Mouse (Mus musculus) lung, postnatal 25 days (tissue): ENCODE data around the gene Katnal1.
A peak's percentile ranks its signal among the peaks of the same experiment; 100 is the strongest.

ENCODE experiments used
- DNase-seq: peaks from one replicate; pipeline ENCODE4 v3.0.0; 2022; ENCODE audit warnings: low spot score

Katnal1 gene

DNA sequence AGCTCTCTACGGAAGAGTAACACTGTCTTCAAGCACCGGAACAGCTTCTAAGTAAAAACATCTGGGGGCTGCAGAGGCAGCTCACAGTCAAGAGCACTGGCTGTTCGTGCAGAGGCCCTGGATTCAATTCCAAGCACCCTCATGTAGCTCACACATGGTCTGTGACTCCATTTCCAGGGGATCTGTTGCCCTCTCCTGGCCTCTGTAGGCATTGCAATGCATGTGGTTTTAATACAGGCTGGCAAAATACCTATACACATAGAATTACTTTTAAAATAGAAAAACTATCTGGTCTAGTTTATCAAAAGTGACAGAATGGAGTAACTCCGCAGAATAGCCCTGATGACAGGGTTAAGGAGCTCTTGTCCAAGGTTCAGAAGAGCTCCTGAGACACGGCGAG lies 49.9 kb downstream of the Katnal1 start:
- DNase-seq: no peak

DNA sequence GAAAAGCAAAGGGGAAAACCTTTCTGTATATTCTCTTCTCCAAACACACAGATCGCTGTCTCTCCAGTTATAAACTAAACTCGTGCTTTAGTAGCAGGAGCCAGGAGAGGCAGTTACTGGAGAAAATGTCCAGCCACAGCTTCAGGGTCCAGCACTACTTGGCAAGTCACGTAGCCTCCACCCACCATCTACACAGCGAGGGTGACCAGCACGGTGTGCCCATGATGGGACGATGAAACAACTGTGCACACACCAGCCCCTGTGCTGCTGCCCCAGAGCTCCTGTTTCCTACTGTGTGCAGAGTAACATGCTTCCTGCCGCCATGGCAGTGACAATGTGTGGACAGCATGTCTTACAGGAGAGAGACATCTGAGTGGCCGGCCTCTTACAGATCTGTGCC lies 56.0 kb downstream of the Katnal1 start:
- no peak for DNase-seq

DNA sequence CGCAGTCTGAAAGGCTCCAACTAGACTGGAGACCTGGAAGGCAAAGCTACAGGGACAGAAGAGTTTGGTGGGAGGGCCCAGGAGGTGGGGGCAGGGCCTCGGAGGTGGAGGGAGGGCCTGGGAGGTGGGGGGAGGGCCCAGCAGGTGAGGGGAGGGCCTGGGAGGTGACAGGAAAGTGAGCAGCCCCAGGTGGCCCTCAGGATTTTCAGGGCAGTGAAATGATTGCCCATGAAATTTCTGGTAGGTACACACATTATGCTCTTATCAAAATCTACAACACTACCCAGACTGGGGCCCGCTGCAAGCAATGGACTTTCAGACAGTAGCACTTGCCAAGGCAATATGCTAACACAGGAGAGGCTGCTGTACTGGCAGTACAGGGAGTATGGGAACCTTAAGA lies 59.5 kb downstream of the Katnal1 start:
- DNase-seq: no peak

DNA sequence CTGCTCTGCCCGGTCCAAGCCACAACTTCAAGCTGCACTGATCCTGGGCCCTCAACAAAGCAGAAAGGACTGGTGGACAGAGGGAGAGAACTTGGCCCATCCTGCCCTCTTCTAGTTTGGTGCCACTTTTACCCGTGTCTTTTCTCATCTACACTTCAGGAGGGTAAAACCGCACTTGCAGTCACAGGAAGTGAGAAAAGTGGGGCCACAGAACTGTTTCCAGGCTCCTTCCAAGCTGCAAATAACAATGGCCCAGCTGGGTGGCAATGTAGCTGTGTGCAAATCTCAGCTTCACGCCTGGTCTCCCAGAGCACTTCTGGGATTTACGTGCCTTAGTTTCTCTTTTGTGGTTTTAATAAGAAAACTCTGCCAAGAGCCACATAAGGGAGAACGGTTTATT lies 61.4 kb downstream of the Katnal1 start:
- peak; percentile 21 for DNase-seq

DNA sequence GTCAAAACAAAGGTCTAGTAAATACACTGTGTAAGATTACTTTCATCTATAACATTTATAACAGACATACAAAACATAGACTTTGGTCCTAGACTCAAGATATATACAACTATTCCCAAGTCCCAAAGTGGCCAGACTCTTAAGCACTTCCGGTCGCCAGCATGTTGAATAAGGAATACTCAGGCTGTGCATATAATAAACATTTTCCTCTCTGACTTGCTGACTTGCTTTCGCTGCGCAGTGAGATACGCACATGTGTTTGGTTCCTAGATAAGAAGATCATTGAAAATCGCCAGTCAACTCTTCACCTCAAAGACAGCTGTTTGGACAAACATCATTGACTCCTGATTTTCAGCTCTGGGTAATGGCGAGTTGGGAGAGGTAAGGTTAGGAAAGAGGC lies 61.9 kb downstream of the Katnal1 start:
- DNase-seq: no peak

DNA sequence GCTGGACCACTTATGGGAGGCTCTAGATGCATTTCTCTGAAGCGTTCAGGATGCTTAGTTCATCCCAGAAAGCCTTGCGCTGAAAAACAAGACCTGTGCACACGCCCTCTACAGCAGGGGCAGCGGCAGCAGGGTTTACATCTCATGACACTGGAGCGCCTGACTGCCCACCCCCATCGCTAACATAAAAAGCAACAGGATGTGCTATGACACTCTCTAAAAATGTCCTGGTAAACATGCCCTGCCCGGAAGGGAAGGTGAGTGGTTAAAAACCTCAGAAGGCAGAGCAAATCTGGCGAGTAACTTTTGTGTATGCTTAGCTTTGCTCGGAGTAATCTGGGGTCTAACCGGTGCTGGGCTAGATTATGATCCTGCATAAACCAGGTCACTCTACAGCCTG lies 62.5 kb downstream of the Katnal1 start:
- peak; percentile 55 for DNase-seq

DNA sequence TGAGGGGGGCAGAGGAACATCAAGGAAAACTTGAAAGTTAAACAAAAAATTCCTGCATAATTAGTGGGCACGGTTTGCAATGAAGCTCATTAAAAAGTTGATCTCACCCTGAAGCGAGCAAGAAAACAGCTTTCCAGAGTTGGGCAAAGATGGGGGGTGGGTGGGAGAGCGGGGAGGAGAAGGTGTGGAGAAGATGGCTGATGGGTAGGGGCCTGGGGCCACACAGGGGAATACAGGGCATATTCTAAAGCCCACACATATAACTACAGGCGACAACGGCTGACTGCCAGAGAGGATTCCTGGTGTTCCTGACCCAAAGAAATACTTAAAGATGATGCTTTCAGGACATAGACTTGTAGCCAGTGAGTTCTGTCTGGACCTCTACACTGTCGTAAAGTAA lies 65.7 kb downstream of the Katnal1 start:
- DNase-seq: no peak

DNA sequence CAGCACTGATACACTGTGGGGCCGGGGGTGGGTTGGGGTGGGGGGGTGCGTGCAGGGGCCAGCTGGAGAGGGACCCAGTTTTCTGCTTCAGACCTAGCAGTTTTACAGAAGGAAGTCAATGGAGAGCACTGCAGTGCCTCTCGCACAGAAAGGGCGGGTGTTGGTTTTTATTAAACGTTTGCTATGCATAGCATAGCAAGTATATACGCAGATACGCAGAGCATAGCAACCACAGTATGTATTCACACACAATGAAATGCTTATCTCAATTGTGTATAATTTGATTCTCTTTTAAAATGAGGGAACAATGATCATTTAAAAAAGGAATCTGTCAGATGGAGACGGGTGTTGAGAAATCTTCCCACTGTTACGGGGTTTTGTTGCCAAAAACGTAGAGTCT lies 66.3 kb downstream of the Katnal1 start:
- no peak for DNase-seq

DNA sequence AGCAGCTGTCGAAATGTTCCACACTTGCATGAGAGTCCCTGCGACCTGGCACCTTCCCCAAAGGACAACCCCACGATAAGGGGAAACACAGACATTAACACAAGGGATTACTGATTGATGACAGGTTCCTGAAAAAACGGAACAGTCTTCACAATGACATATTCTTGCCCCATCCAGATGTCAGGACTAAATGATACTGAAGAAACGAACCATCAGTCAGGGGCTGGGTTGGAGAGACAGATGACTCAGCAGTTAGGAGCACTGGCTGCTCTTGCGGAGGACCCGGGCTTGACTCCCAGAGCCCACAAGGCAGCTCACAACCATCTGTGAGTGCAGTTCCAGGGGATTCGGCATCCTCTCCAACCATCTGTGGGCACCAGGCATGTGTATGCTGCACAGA lies 67.0 kb downstream of the Katnal1 start:
- DNase-seq: no peak

DNA sequence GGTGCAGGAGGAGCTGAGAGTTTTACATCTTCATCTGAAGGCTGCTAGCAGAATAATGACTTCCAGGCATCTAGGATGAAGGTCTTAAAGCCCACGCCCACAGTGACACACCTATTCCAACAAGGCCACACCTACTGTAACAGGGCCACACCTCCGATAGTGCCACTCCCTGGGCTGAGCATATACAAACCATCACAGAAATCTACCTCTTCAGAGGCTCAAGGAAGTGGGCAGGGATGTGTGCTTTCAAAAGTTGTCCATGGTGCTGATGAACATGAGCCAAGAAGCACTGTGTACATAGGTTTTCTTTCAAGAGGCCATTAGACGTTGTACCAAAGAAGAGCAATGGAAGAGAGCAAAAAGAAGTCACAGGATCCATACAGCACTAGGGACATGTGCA lies 71.6 kb downstream of the Katnal1 start:
- no peak for DNase-seq

DNA sequence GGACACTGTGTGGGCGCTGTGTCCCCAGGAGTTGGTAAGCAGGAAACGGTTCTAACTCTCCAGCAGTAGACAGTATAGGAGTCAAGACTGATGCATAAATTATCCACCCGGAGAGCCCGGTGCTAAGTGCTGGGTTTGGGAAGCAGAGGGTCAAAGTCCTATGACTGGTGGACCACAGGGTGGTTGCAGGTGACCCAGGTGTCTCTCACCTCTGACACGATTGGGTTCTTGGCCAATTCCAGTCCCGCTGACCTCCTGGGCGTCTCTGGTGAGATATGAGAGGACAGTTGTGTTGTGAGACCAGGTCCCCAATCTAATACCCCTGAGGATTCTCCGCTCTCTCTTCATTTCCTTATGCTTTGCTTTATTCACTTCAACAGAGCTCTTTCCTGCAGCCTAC lies 74.1 kb downstream of the Katnal1 start:
- no peak for DNase-seq

DNA sequence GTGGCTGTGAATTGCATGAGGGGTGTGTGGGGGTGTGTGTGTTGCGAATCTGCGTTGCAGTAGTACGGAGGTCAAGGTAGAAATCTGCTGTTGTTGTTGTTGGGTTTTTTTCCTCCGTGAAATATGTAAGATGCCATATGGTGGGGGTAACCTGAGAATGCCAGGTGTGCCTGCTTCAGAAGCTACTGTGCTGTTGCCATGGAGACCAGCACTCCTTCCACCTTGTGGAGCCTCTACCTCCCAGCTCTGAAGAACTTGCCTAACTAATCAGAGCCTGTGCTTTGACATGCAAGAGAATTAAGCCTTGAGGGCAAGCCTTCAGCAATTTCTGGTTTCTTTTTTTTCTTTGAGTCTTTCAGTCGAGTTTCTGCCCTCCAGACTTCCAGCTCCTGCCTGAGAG lies 75.0 kb downstream of the Katnal1 start:
- no peak for DNase-seq

DNA sequence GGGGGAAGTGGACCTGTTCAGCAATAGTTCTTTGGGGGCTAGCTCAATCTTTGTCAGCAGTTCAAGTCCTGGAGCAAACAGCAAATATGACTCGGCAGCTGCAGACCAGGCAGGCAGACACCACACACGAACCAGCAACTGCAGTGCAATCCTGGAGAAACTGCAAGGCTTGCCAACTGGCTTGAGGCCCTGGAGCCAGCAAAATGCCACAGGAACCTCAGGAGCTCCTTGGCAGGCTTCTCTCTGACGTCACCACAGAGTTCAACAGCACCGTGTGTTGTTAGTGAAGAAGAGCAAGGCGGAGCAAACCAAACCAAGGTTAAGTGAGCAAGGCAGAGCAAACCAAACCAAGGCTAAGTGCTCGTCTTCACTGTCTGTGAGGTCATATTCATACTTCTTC lies 79.6 kb downstream of the Katnal1 start:
- DNase-seq: no peak

DNA sequence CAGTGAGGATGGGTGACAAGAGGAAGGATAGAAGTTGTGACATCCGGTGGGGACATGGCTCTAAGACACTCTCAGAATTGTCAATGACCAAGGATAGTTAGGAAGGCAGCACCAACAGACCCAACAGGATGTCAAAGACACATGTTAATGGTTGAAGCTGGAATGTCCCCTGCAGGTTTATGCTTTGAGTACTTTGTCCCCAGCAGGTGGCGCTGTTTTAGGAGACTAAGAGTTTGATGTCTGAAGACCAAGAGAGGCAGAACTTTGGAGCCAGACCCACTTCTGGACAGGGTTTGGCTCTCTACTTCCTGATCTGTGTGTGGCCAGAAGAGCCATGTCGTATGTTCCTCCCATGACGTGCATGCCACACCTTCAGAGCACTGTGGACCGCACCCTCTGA lies 82.1 kb downstream of the Katnal1 start:
- no peak for DNase-seq

DNA sequence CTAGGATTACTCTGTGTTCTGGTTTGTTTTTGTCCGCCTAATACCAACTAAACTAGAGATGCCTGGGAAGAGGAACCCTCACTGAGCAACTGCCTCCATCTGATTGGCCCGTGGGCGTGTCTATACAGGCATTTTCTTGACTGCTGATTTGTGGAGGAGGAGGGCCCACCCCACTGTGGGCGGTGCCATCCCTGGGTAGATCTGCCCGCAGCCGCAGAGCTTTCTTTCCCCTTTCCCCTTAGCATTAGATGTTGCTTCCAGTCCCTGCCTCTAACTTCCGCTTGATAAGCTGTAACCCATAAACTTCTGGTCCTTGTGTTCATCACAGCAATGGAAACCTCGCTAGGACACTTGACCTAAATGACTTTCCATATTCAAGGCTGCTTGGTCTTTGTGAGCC lies 92.1 kb downstream of the Katnal1 start:
- DNase-seq: peak; percentile 10

DNA sequence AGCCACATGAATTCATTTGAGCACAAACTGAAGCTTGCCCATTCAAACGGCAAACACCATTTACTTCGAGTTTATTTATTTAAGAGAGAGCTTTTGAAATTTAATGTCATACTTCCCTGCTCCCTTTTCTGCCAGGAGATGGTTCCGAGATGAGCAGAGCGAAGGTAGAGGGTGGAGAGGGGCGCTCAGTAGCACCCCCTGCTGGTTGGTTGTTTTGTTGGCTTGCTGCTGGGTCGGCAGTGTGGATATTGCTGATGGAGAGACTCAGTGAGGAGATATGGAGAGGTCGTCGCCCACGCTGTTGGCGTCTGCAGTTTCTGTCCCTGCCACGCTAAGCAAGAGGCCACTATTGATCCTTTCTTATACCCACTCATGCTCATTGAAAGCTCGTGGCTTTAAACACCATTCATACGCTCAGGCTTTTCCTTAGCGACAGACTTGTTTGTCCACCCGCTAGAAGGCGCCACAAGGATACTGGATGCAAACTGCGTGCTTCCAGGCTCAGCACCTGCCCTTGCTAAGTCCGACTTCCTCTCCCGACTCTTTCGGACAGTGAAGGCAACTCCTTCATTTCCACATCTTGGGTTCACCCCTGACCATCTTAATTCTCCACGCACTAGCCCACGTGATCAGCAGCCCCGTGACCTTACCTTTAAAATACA lies 97.4 kb downstream of the Katnal1 start:
- DNase-seq: peak; percentile 57

DNA sequence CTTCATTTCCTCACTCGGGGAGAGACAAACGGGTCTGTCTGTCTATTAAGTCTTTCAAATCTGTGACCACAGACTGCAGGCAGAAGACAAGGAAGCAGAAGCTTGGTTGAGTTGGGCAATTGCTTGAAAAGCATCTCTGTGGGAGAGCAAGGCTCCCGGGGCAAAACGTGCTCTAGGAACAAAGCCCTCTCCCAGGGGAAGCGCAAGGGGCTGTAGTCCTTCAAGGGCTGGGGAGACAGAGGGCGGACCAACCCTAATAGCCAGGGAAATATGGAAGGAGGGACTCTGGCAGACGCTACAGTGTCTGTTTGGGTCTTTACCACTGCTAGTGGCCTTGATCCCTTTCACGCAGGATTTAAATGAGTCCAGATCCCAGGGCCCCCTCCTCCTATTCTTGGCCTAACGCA lies 98.0 kb downstream of the Katnal1 start:
- DNase-seq: no peak

DNA sequence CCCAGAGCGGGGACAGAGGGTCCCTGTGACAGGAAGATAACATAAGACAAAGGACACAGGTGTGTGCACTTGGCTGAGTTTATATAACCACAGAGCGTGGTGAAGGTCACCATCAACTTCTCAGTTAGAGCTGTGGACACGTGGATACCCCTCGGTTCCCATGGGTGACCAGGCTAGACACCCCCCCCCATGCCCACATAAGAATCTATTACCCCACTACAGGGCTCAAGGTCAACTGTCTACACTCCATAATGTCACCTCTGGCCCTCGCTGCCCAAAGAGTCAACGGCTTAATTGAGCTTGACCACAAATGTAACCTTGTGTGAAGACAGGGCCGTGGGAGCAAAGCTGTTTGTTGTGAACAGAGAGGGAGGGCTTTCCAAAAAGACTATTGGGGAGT lies 103.4 kb downstream of the Katnal1 start:
- DNase-seq: no peak

DNA sequence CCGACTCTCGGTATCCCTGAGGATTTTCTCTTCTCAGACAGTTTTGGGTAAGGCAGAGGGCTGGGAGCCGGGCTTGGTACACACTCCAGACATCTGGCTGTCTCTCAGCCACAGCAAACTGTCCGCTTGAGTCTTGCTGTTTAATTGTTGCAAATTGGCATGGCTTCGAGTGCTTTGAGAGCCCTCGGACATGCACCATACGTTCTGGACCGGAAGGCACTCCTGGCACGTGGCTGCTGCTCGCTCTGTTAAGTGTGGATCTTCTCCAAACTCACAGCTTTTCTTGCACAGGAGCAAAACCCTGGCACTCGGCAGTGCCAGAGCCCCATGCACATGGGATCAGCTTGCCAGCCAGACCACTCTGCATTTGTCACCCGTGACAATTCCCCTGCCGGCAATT lies 106.3 kb downstream of the Katnal1 start:
- DNase-seq: no peak
